Mouse (Mus musculus) olfactory bulb, adult 2 months (tissue): ENCODE measurements around the gene Rab4b.

Source experiments
- CTCF ChIP-seq: fragments of 200-500 bp; IDR thresholded peaks from 2 replicates; pipeline ENCODE4 v1.5.1; 2012; ENCODE audit warnings: low read depth, mild to moderate bottlenecking, low read length, moderate library complexity; ENCODE audit not compliant: insufficient read depth
- POLR2A ChIP-seq: fragments of 200-500 bp; IDR thresholded peaks from 2 replicates; pipeline ENCODE4 v1.6.1; 2012; ENCODE audit warnings: mild to moderate bottlenecking, low read depth, low read length, moderate library complexity; ENCODE audit not compliant: insufficient read depth

DNA sequence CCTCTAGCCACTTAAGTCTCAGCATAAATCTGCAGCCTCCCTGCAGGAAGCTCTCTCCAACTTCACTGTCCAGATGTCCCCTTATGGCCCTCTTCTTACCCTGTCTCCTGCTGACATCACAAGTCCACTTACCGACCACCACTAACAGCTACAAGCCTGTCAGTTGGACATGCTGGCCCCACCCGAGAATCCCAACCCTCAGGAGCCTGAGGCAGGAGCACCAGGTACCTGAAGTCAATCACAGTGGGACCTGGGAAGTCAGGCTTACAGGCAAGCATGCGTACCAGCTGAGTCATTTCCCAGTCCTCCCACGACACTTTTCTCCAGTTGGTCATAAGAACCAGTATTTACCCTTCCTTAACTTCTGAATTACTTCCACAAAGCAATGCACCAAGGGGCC lies 15.0 kb upstream of the Rab4b start:
- TF ChIP-seq POLR2A (no peak), CTCF (no peak)
